Mouse (Mus musculus) midbrain, postnatal 0 days (tissue): ENCODE data around the gene Slc29a3. TPM values are rescaled to one million over a fixed set of nuclear protein-coding genes. Genes with fewer than 3 reads are reported as not detected.
"Not testable (repeated sequence)": the region's sequence is repeated elsewhere in the genome, so short reads cannot be mapped to it uniquely, and the experiment has no call there.

Source experiments
- ATAC-seq: fragments of 200-750 bp; cut with Nextera tagmentation; 2 replicates; pipeline ENCODE4 v1.8.0; 2017; ENCODE audit warnings: moderate number of reproducible peaks, mild to moderate bottlenecking, moderate TSS enrichment, moderate library complexity; ENCODE audit not compliant: low FRiP score
- DNase-seq: peaks from one replicate; pipeline ENCODE4 v3.0.0-alpha.2; 2015; ENCODE audit warnings: low spot score
- H3K27ac ChIP-seq: fragments of 300-500 bp; sonication (generic); 2 replicates; pipeline ENCODE4 v1.5.1; 2014; ENCODE audit warnings: low read depth, mild to moderate bottlenecking, low read length, mixed read lengths
- H3K27me3 ChIP-seq: fragments of 300-500 bp; sonication (generic); 2 replicates; pipeline ENCODE4 v1.6.1; 2014; ENCODE audit warnings: low read length, control low read depth, mixed read lengths; ENCODE audit not compliant: insufficient read depth
- H3K36me3 ChIP-seq: fragments of 300-500 bp; sonication (generic); 2 replicates; pipeline ENCODE4 v1.6.1; 2014; ENCODE audit warnings: low read length, control low read depth, mixed read lengths; ENCODE audit not compliant: insufficient read depth
- H3K4me1 ChIP-seq: fragments of 300-500 bp; sonication (generic); 2 replicates; pipeline ENCODE4 v1.6.1; 2014; ENCODE audit warnings: mild to moderate bottlenecking, control low read depth, antibody characterized with exemption, low read length, mixed read lengths; ENCODE audit not compliant: insufficient read depth
- H3K4me2 ChIP-seq: fragments of 300-500 bp; sonication (generic); 2 replicates; pipeline ENCODE4 v1.6.1; 2014; ENCODE audit warnings: low read depth, mild to moderate bottlenecking, low read length, mixed read lengths; ENCODE audit not compliant: poor library complexity, severe bottlenecking
- H3K4me3 ChIP-seq: fragments of 300-500 bp; sonication (generic); 2 replicates; pipeline ENCODE4 v1.5.1; 2014; ENCODE audit warnings: low read depth, mild to moderate bottlenecking, low read length, moderate library complexity
- H3K9ac ChIP-seq: fragments of 300-500 bp; sonication (generic); replicated peaks from 2 replicates; pipeline ENCODE4 v1.6.1; 2014; ENCODE audit warnings: mild to moderate bottlenecking, low read length, moderate library complexity, mixed read lengths; ENCODE audit not compliant: poor library complexity, severe bottlenecking
- H3K9me3 ChIP-seq: fragments of 300-500 bp; sonication (generic); 2 replicates; pipeline ENCODE4 v1.6.1; 2016; ENCODE audit warnings: low read length, control low read depth
- CTCF ChIP-seq: IDR thresholded peaks from 2 replicates; pipeline ENCODE4 v1.5.1; 2016; ENCODE audit warnings: antibody characterized with exemption, mild to moderate bottlenecking
- WGBS: fragments of 180-500 bp; shearing (Covaris S2); extraction: QIAGEN DNeasy Blood & Tissue Kit; methylation state at CpG from one replicate; pipeline ENCODE4 v1.1.7; 2014; 5-methylcytosine and 5-hydroxymethylcytosine counted together
- polyA plus RNA-seq: library from polyadenylated mRNA; unstranded; fragments of >200 nt; fragmentation: Nextera tagmentation; extraction: Ambion mirVana; gene quantifications from 2 replicates; pipeline ENCODE4 v1.2.1, GENCODE M21; 2015
- total RNA-seq: library from RNA; depleted of rRNA; stranded (reverse); fragments of >200 nt; gene quantifications from 2 replicates; pipeline ENCODE4 v1.2.3, GENCODE M21; 2014

The Slc29a3 gene
- total and polyA plus RNA-seq, 2 experiments from 2014 or later: 6.9 to 7.8 TPM

DNA sequence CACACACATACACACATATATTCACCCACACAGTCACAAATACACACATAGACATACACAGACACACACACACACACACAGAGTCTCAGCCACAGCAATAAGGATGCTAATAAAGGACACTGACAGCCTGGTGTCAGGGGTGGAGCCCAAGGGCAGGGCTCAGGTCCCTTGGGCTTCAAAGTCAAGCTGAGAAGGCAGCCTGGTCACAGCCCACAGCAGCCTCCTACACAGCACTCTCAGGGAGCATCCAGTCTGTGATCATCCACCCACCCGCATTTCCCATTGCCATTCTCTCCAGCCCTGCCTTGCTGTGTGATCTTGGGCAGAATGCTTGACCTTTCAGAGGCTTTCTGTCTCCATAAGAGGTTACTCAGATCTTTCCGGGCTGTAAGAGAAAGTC, 6.1 kb downstream of the Slc29a3 start:
- 67% methylated on average over 2 of the region's 2 CpGs for WGBS

DNA sequence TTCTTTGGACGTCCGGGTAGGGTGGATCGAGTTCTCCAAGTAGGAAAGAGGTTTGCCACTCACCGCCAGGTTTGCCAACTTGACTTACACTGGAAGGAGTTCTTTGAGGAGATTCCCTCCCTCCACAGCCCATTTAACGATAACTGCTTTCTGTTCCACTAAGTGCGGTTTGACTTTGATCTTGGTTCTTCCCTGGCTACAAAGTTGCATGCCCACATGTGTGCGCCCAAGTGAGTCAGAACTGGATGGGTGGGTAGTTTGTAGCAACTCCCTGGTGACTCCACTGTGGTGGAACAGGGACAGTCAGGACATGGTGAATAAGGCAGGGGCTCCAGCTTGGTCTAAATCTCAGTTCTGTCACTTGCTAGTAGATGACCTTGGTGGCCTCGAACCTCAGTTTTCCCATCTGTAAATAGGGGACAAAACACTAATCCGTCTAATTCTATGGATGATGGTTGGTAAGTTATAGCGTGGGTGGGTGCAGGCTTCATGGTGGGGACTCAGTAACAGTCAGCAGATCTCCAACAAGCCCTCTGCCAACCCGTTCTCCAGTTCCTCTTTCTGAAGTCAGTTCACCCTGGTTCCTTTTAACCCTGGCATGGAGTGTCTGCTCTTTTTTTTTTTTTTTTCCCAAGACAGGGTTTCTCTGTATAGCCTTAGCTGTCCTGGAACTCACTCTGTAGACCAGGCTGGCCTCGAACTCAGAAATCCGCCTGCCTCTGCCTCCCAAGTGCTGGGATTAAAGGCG, 7.9 kb downstream of the Slc29a3 start:
- Histone ChIP-seq H3K9me3 (no peaks in the 10 kb centered on the region), H3K4me3 (no peak overlapping the region), H3K4me2 (no peak overlapping the region), H3K36me3 (no peaks in the 10 kb centered on the region), H3K27ac (no peak overlapping the region), H3K9ac (no peak overlapping the region), H3K4me1 (0 out of 2 replicates have a peak, but pooled peaks cover 3% of the 10 kb centered on the region), H3K27me3 (no peaks in the 10 kb centered on the region)
- 90% methylated on average over 12 of the region's 14 CpGs for WGBS
- no peak for TF ChIP-seq CTCF
- no peak for ATAC-seq
- no peak for DNase-seq

More for the DNA sequence above, 6.1 kb downstream of the Slc29a3 start:
- Histone ChIP-seq H3K9me3 (no peaks in the 10 kb centered on the region), H3K27ac (no peak overlapping the region), H3K9ac (no peak overlapping the region), H3K4me3 (no peak overlapping the region), H3K4me1 (peaks cover 8% of the 10 kb centered on the region; the same call in 1 of the 2 replicates), H3K36me3 (no peaks in the 10 kb centered on the region), H3K27me3 (no peaks in the 10 kb centered on the region), H3K4me2 (no peak overlapping the region)
- no peak for DNase-seq
- TF ChIP-seq CTCF: no peak
- no peak for ATAC-seq

DNA sequence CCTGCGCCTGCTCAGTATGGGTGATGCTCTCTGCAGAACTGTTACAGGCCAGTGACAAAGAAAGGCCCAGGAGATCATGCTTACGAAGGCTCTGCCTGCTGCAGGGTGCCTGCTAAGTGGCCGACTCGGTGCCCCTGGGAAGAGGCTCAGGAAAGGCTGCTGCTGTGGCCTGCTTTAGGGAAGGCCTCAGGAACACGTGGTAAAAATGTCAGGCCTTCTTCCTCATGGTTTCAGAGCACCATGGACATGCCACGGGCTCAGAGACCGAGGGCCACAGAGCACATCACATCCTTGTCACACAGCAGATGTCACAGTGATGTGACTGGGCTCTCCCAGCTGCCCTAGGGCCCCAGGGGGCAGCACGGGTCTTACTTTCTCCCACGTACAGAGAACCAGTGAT, 8.9 kb downstream of the Slc29a3 start:
- Histone ChIP-seq H3K9me3 (no peaks in the 10 kb centered on the region), H3K4me2 (no peak overlapping the region), H3K36me3 (no peaks in the 10 kb centered on the region), H3K27me3 (no peaks in the 10 kb centered on the region), H3K27ac (no peak overlapping the region), H3K9ac (no peak overlapping the region), H3K4me3 (no peak overlapping the region), H3K4me1 (0 out of 2 replicates have a peak, but pooled peaks cover 3% of the 10 kb centered on the region)
- no peak for TF ChIP-seq CTCF
- WGBS: 54% methylated on average over 9 of the region's 9 CpGs
- DNase-seq (no peak), ATAC-seq (no peak)

DNA sequence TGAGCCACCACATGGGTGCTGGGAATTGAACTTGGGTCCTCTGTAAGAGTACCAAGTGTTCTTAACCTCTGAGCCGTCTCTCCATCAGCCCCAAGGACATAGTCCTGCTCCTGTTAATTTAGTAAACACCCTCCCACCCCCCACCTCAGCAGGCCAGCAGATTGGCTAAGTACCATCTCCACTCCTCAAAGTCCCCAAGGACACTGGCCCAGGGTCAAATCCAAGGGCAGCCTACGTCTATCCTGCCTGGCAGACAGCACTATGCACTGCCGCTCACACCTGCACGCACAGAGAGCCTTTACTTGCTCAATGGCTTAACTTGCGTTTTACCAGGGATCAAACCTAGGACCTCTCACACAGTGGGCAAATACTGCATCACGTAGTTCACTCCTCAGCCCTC, 9.7 kb downstream of the Slc29a3 start:
- DNase-seq: no peak
- Histone ChIP-seq H3K36me3 (no peaks in the 10 kb centered on the region), H3K27ac (no peak overlapping the region), H3K4me2 (no peak overlapping the region), H3K9me3 (no peaks in the 10 kb centered on the region), H3K9ac (no peak overlapping the region), H3K4me1 (no peaks in the 10 kb centered on the region), H3K27me3 (no peaks in the 10 kb centered on the region), H3K4me3 (no peak overlapping the region)
- TF ChIP-seq CTCF: no peak
- no peak for ATAC-seq
- 85% methylated on average over 6 of the region's 6 CpGs for WGBS

GRCm38 (mm10) chr10:60742296-60742695, 10.3 kb downstream of the Slc29a3 start:
- H3K9me3 ChIP-seq, DNase-seq, H3K27me3 ChIP-seq, H3K36me3 ChIP-seq, H3K4me1 ChIP-seq, H3K9ac ChIP-seq, H3K27ac ChIP-seq, ATAC-seq, H3K4me2 ChIP-seq, H3K4me3 ChIP-seq: not testable (repeated sequence)
- 74% methylated on average over 1 of the region's 1 CpGs for WGBS

DNA sequence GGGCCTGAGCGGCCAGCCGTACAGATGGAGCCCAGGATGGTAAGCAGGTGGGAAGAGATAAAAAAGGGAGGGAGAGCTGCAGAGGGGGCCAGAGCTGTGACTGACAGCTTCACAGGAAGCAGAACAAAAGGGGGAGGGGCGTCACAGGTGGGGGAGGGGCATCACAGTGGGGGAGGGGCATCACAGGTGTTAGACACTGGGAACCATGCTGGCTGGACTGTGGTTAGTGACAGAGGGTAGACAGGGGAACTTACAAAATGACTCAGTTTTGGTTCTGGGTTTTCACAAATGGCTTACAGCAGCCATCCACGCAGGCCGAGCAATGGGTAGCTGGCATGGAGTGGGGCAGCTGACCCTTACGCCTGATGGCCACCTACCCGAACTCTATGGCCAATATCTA, 11.2 kb downstream of the Slc29a3 start:
- Histone ChIP-seq H3K4me3 (no peak overlapping the region), H3K27ac (no peak overlapping the region), H3K4me2 (no peak overlapping the region), H3K4me1 (no peaks in the 10 kb centered on the region), H3K27me3 (no peaks in the 10 kb centered on the region), H3K36me3 (no peaks in the 10 kb centered on the region), H3K9me3 (no peaks in the 10 kb centered on the region), H3K9ac (no peak overlapping the region)
- WGBS: 75% methylated on average over 7 of the region's 7 CpGs
- DNase-seq (no peak), ATAC-seq (no peak)
- TF ChIP-seq CTCF: no peak
